Mouse (Mus musculus): Measurements from ENCODE around the gene Afg3l1.
"Not testable (repeated sequence)": the region's sequence is repeated elsewhere in the genome, so short reads cannot be mapped to it uniquely, and the experiment has no call there.

DNA sequence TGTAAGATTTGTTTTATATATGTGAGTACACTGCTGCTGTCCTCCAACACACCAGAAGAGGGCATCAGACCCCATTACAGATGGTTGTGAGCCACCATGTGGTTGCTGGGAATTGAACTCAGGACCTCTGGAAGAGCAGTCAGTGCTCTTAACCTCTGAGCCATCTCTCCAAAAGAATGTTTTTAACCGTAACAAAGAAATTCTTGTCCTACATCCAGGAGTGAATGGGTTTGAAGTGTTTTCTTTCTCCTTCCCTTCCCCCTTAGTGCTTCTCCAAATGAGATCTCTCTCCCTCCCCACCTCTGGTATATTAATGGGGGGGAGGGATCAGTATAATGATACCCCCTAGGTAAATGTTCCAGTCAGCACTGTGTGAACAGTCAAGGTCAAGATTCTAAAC lies 42.3 kb downstream of the Afg3l1 start:
- TF ChIP-seq CTCF (IDR thresholded peaks at IDR 0.05; ENCODE audit: borderline replicate concordance, extremely low read depth, insufficient read depth, insufficient read length); POLR2A (IDR thresholded peaks at IDR 0.05; ENCODE audit: borderline replicate concordance, extremely low read depth, insufficient read depth, insufficient read length, poor library complexity, severe bottlenecking): not testable (repeated sequence)

Measured in brain, embryonic 14.5 days (tissue).